Mouse (Mus musculus) hindbrain, postnatal 0 days (tissue): Measurements from ENCODE around the gene Ap1b1. TPM values are rescaled to one million over a fixed set of nuclear protein-coding genes. Genes with fewer than 3 reads are reported as not detected.
"Not testable (repeated sequence)": the region's sequence is repeated elsewhere in the genome, so short reads cannot be mapped to it uniquely, and the experiment has no call there.

ENCODE experiments used
- ATAC-seq: fragments of 200-750 bp; cut with Nextera tagmentation; 2 replicates; pipeline ENCODE4 v1.8.0; 2017; ENCODE audit warnings: mild to moderate bottlenecking, moderate TSS enrichment, moderate library complexity
- DNase-seq: peaks from one replicate; pipeline ENCODE4 v3.0.0-alpha.2; 2015; ENCODE audit warnings: low spot score
- H3K27ac ChIP-seq: fragments of 300-500 bp; sonication (generic); 2 replicates; pipeline ENCODE4 v1.5.1; 2014; ENCODE audit warnings: mild to moderate bottlenecking
- H3K27me3 ChIP-seq: fragments of 300-500 bp; sonication (generic); 2 replicates; pipeline ENCODE4 v1.6.1; 2014; ENCODE audit warnings: low read length, mixed read lengths; ENCODE audit not compliant: insufficient read depth
- H3K36me3 ChIP-seq: fragments of 300-500 bp; sonication (generic); 2 replicates; pipeline ENCODE4 v1.6.1; 2014; ENCODE audit warnings: low read length, mixed read lengths; ENCODE audit not compliant: insufficient read depth
- H3K4me1 ChIP-seq: fragments of 300-500 bp; sonication (generic); 2 replicates; pipeline ENCODE4 v1.6.1; 2014; ENCODE audit warnings: antibody characterized with exemption, low read length, mixed read lengths; ENCODE audit not compliant: insufficient read depth
- H3K4me2 ChIP-seq: fragments of 300-500 bp; sonication (generic); 2 replicates; pipeline ENCODE4 v1.6.1; 2014; ENCODE audit warnings: low read depth, mild to moderate bottlenecking, low read length, moderate library complexity, mixed read lengths
- H3K4me3 ChIP-seq: fragments of 300-500 bp; sonication (generic); 2 replicates; pipeline ENCODE4 v1.5.1; 2014; ENCODE audit warnings: low read length
- H3K9ac ChIP-seq: fragments of 300-500 bp; sonication (generic); replicated peaks from 2 replicates; pipeline ENCODE4 v1.6.1; 2014; ENCODE audit warnings: mild to moderate bottlenecking, low read length, moderate library complexity, mixed read lengths
- H3K9me3 ChIP-seq: fragments of 300-500 bp; sonication (generic); 2 replicates; pipeline ENCODE4 v1.6.1; 2016; ENCODE audit warnings: low read length, mixed read lengths
- CTCF ChIP-seq: IDR thresholded peaks from 2 replicates; pipeline ENCODE4 v1.5.1; 2016; ENCODE audit warnings: antibody characterized with exemption, control low read depth, low read depth
- WGBS: fragments of 180-500 bp; shearing (Covaris S2); extraction: QIAGEN DNeasy Blood & Tissue Kit; methylation state at CpG from one replicate; pipeline ENCODE4 v1.1.7; 2014; 5-methylcytosine and 5-hydroxymethylcytosine counted together
- microRNA-seq, 2 experiments: library from miRNA; unstranded; fragments of <30 nt; microRNA quantifications; one replicate each; pipeline ENCODE4; 2016
- polyA plus RNA-seq: library from polyadenylated mRNA; unstranded; fragments of >200 nt; fragmentation: Nextera tagmentation; extraction: Ambion mirVana; gene quantifications from 2 replicates; pipeline ENCODE4 v1.2.1, GENCODE M21; 2015
- total RNA-seq: library from RNA; depleted of rRNA; stranded (reverse); fragments of >200 nt; gene quantifications from 2 replicates; pipeline ENCODE4 v1.2.3, GENCODE M21; 2014; rRNA removed

The Ap1b1 gene
- total and polyA plus RNA-seq, 2 experiments from 2014 or later: 89.1 to 141 TPM

DNA sequence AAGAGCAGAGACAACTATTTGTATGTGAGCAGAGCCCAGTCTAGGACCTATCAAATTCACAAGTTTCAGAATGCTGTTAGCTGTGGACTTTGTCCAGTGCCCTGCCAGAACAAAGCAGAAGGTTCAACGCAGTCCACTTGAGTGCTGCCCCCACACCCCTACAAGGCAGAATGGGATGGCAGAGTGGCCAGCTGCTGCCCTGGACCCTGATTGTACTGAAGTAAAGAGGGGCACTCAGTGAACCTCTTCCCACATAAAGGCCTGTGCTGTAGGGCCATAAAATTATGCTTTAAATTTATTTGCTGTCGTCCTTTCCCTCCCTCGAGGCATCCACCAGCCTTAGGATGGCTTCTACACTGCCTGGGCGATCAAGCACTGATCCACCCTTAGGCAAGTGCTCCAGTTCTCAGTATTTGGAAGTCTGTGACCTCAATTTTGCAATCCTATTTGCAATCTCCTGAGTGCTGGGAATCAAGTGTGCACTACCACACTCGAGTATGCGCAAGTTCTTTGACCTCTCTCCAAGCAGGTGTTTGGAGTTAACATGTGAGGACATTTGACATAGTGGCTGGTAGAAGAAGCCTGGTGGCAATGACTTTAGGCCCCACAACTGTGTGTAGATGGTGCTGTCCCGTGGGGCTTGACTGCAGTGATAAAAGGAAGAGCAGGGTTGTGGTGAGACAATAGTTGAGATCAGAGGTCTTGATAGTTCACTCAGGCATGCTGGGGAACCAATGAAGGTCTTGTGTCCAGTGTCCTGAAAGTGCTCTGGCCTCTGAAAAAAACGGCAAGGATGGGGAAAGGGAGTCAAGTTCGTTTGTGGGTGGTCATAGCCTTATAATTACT is 81.7 kb downstream of the Ap1b1 start:
- H3K27me3 ChIP-seq: peaks cover 3% of the 10 kb centered on the region; the same call in 1 of the 2 replicates
- H3K4me1 ChIP-seq: peaks cover 15% of the 10 kb centered on the region; the same call in 1 of the 2 replicates
- WGBS: 75% methylated on average over 9 of the region's 9 CpGs
- no peak for TF ChIP-seq CTCF
- H3K4me2 ChIP-seq: no peak overlapping the region
- no peak for ATAC-seq
- no peak overlapping the region for H3K27ac ChIP-seq
- no peak for DNase-seq
- peaks cover 54% of the 10 kb centered on the region for H3K36me3 ChIP-seq
- H3K9ac ChIP-seq: no peak overlapping the region
- no peaks in the 10 kb centered on the region for H3K9me3 ChIP-seq
- no peak overlapping the region for H3K4me3 ChIP-seq

DNA sequence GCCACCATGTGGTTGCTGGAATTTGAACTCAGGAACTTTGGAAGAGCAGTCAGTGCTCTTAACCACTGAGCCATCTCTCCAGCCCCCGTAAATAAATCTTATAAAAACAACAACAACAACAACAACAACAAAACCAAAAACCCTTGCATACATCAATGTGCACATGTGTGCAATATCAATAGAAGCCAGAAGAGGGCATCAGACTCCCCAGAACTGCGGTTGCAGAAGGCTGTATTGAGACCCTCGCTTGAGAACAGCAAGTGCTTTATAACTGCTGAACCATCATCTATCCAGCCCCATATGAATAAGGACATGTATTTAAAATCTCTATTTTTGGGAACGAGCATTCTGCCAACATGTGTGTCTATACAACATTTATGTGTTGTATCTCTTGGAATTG is 88.3 kb downstream of the Ap1b1 start:
- 66% methylated on average over 4 of the region's 4 CpGs for WGBS
- Histone ChIP-seq H3K4me2 (no peak overlapping the region), H3K36me3 (peaks cover 54% of the 10 kb centered on the region), H3K4me1 (no peaks in the 10 kb centered on the region), H3K27me3 (no peaks in the 10 kb centered on the region), H3K4me3 (no peak overlapping the region), H3K27ac (no peak overlapping the region), H3K9ac (no peak overlapping the region), H3K9me3 (no peaks in the 10 kb centered on the region)
- peak; percentile 69 for TF ChIP-seq CTCF
- ATAC-seq (peak; percentile 46; the same call in 1 of the 2 replicates), DNase-seq (peak; percentile 68)

DNA sequence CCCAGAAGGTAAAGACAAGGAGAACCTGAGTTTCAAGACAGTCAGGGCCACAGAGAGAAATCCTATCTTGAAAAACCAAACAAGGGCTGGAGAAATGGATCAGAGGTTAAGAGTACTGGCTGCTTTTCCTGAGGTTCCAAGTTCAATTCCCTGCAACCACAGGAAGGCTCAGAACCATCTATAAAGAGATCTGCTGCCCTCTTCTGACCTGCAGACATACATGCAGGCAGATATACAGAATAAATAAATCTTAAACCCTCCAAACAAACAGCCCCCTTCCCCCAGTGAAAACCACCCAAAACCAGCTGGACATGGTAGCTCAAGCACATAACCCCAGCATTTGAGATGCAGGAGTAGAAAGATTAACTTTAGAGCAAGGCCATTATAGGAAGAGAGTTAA is 89.1 kb downstream of the Ap1b1 start:
- Histone ChIP-seq H3K9me3 (no peaks in the 10 kb centered on the region), H3K4me1 (no peaks in the 10 kb centered on the region), H3K9ac (no peak overlapping the region), H3K27ac (no peak overlapping the region), H3K4me2 (no peak overlapping the region), H3K4me3 (no peak overlapping the region), H3K36me3 (peaks cover 52% of the 10 kb centered on the region), H3K27me3 (no peaks in the 10 kb centered on the region)
- ATAC-seq (no peak), DNase-seq (no peak)
- peak; percentile 18; the same call in 1 of the 2 replicates for TF ChIP-seq CTCF

DNA sequence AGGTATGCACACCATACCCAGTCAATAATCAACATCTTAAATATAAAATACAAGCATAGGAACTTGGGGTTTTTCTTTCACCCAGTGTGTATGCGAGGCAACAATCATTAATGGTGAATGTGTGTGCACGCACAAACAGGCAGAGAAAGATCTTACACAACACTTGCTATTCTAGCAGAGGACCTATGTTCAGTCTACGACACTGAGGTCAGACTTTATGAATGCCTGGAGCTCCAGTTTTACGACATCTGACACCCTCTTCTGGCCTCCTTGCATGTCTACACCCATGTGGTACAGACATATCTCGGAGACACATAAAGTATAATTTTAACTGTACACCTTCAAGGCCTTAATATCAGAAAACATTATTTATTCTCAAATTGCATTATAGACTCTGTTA is 90.2 kb downstream of the Ap1b1 start:
- H3K9me3 ChIP-seq, H3K4me3 ChIP-seq, H3K27ac ChIP-seq, H3K4me2 ChIP-seq, DNase-seq, H3K9ac ChIP-seq, H3K4me1 ChIP-seq, H3K27me3 ChIP-seq, ATAC-seq: not testable (repeated sequence)
- H3K36me3 ChIP-seq: peaks cover 47% of the 10 kb centered on the region
- 89% methylated on average over 4 of the region's 5 CpGs for WGBS

DNA sequence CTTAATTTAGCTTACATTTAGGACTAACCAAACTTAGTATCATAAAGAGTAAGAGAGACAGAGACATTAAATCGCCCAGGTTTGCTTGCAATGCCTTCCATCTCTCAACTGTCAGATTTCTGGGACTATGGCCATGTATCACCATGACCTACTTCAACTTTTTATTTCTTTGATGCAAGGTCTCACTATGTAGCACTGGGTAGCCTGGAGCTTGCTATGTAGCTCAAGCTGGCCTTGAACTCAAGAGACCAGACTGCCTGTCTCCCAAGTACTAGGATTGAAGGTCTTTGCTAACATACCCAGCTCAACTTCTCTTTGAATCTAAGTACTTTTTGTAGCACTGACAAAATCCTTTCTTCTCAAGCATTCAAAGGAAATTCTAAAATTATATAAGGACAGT is 102.5 kb downstream of the Ap1b1 start:
- WGBS: 93% methylated on average over 1 of the region's 1 CpGs
- DNase-seq: no peak
- no peak overlapping the region for H3K9ac ChIP-seq
- no peak overlapping the region for H3K27ac ChIP-seq
- no peak overlapping the region for H3K4me3 ChIP-seq
- no peaks in the 10 kb centered on the region for H3K4me1 ChIP-seq
- H3K4me2 ChIP-seq: no peak overlapping the region
- H3K27me3 ChIP-seq: no peaks in the 10 kb centered on the region
- TF ChIP-seq CTCF: no peak
- H3K36me3 ChIP-seq: peaks cover 57% of the 10 kb centered on the region
- no peaks in the 10 kb centered on the region for H3K9me3 ChIP-seq
- ATAC-seq: no peak

DNA sequence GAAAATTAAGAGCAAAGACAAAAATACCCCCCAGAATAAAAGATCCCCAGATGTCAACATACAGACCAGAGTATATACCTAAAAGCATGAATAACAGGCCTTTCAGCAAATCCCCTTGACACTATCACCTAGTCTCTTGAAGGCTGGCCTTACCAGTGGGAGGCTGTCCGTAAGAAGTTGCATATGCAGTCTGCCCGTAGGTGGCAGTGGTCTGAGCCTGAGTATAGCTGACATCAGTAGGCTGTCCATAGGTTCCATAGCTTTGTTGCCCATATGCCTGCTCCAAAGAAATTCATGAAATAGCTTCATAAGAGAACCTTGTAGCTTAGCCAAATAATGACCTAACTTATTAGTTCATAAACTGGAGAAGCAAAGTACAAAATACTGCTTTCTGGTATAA is 105.1 kb downstream of the Ap1b1 start:
- no peaks in the 10 kb centered on the region for H3K27me3 ChIP-seq
- H3K9ac ChIP-seq: no peak overlapping the region
- H3K27ac ChIP-seq: no peak overlapping the region
- H3K9me3 ChIP-seq: no peaks in the 10 kb centered on the region
- H3K36me3 ChIP-seq: peaks cover 34% of the 10 kb centered on the region
- peaks cover 5% of the 10 kb centered on the region; the same call in 1 of the 2 replicates for H3K4me1 ChIP-seq
- WGBS: 35% methylated on average over 2 of the region's 2 CpGs
- TF ChIP-seq CTCF: peak; percentile 56
- no peak overlapping the region for H3K4me3 ChIP-seq
- H3K4me2 ChIP-seq: no peak overlapping the region
- ATAC-seq (peak; percentile 62; the same call in 1 of the 2 replicates), DNase-seq (peak; percentile 50)

Small RNAs within 50 kb of the gene (microRNA-seq; reads per million reads assigned to microRNA genes)
- gene Gm47296: 0 to 0.18 reads per million in 2 experiments

Other genes with a start within 250 kb of the Ap1b1 start
- gene Cabp7, start 240.0 kb upstream of the Ap1b1 start, total RNA-seq: 20.4 and 23.6 TPM in 2 replicates
- gene Cabp7, start 240.0 kb upstream of the Ap1b1 start, polyA plus RNA-seq: 2.9 and 3.3 TPM in 2 replicates
- 93.1 and 97.6 TPM in 2 replicates for gene Nf2, start 137.3 kb upstream of the Ap1b1 start, total RNA-seq
- 55.5 and 57.4 TPM in 2 replicates for gene Nf2, start 137.3 kb upstream of the Ap1b1 start, polyA plus RNA-seq
- gene Nipsnap1, start 112.9 kb upstream of the Ap1b1 start, total RNA-seq: 118 and 140 TPM in 2 replicates
- 114 and 116 TPM in 2 replicates for gene Nipsnap1, start 112.9 kb upstream of the Ap1b1 start, polyA plus RNA-seq
- gene Thoc5, start 91.5 kb upstream of the Ap1b1 start, total RNA-seq: 30.3 and 37.8 TPM in 2 replicates
- 36.5 and 38.1 TPM in 2 replicates for gene Thoc5, start 91.5 kb upstream of the Ap1b1 start, polyA plus RNA-seq
- gene Nefh, start 38.8 kb upstream of the Ap1b1 start, total RNA-seq: 46.6 and 60.3 TPM in 2 replicates
- 21.7 and 22.5 TPM in 2 replicates for gene Nefh, start 38.8 kb upstream of the Ap1b1 start, polyA plus RNA-seq
- gene Rasl10a, start 71.3 kb downstream of the Ap1b1 start, total RNA-seq: 4.7 and 4.8 TPM in 2 replicates
- gene Rasl10a, start 71.3 kb downstream of the Ap1b1 start, polyA plus RNA-seq: 4.5 and 4.7 TPM in 2 replicates
- 38.1 and 40.2 TPM in 2 replicates for gene Gas2l1, start 78.5 kb downstream of the Ap1b1 start, total RNA-seq
- 16.3 and 17.3 TPM in 2 replicates for gene Gas2l1, start 78.5 kb downstream of the Ap1b1 start, polyA plus RNA-seq
- 48.8 and 54.5 TPM in 2 replicates for gene Rhbdd3, start 112.1 kb downstream of the Ap1b1 start, total RNA-seq
- gene Rhbdd3, start 112.1 kb downstream of the Ap1b1 start, polyA plus RNA-seq: 39.1 and 42.2 TPM in 2 replicates
- gene Ewsr1, start 112.4 kb downstream of the Ap1b1 start, total RNA-seq: 337 and 384 TPM in 2 replicates
- 371 and 412 TPM in 2 replicates for gene Ewsr1, start 112.4 kb downstream of the Ap1b1 start, polyA plus RNA-seq
- gene Emid1, start 165.4 kb downstream of the Ap1b1 start, total RNA-seq: 15.0 and 15.7 TPM in 2 replicates
- 22.7 and 24.2 TPM in 2 replicates for gene Emid1, start 165.4 kb downstream of the Ap1b1 start, polyA plus RNA-seq